8 mouse cellular contexts compared by ENCODE assay signal in the genomic region with DNA sequence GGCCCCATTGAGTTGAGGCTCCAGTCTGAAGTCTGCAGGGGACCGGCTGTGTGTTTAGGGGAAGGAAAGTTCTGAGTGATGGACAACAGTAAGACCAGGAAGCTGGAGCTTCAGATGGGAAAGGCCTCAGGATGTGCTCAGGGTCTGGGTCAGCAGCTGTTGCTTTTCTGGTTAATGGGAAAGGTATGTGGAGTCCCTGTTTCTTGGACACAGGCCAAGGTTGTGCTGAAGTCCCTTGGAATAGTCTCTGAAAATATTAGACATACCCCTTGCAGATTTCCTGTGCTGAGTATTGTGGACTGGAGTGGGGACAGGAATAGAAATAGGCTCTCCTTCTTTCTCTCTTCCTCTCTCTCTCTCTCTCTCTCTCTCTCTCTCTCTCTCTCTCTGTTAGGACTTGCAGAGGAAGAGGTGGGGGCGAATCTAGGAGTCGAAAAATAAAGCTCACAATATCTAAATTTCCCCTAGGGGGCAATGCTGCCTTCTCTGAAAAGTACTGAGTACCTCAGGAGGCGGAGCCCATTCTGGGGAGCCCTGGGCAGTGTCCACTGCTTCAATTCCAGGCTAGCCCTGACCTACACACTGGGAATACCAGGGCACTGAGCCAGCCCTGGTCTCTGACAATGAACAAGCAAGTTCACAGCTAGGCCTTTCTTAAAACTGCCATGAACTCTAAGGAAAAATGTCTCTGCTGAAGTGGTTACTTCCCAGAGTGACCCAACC. TPM values are rescaled to one million over a fixed set of nuclear protein-coding genes. Genes with fewer than 3 reads are reported as not detected.
A peak's percentile ranks its signal among the peaks of the same experiment; 100 is the strongest.
DNase-seq lines count a peak whose midpoint lies in the region; ATAC-seq and TF ChIP-seq lines count a peak whose summit lies in the region.
"Not testable (repeated sequence)": the region's sequence is repeated elsewhere in the genome, so short reads cannot be mapped to it uniquely, and the experiment has no call there.

No protein-coding gene starts in this region.

- H3K9me3 ChIP-seq in E14TG2a.4 (ENCODE audit: low read length); heart, embryonic 13.5 days; stomach, postnatal 0 days (ENCODE audit: control insufficient read depth, low read length): not testable (repeated sequence)

- not testable (repeated sequence) for H3K9ac ChIP-seq in heart, embryonic 13.5 days; stomach, postnatal 0 days (ENCODE audit: low read length)

- peak overlapping the region; percentile 80 for H3K27ac ChIP-seq in heart, embryonic 13.5 days (replicated peaks)
- not testable (repeated sequence) for H3K27ac ChIP-seq in left cerebral cortex, adult 2 months; stomach, postnatal 0 days (replicated peaks)

- peaks cover 68% of the 10 kb centered on the region for H3K4me1 ChIP-seq in E14TG2a.4 (replicated peaks; ENCODE audit: low read depth, low read length)
- H3K4me1 ChIP-seq in heart, embryonic 13.5 days: peaks cover 76% of the 10 kb centered on the region
- H3K4me1 ChIP-seq in stomach, postnatal 0 days (replicated peaks; ENCODE audit: control insufficient read depth, insufficient read depth): not testable (repeated sequence)

- peaks cover 22% of the 10 kb centered on the region for H3K27me3 ChIP-seq in E14TG2a.4 (ENCODE audit: insufficient read depth, low read length)
- H3K27me3 ChIP-seq in heart, embryonic 13.5 days (replicated peaks); stomach, postnatal 0 days (ENCODE audit: control insufficient read depth, insufficient read depth, low read length): not testable (repeated sequence)

- not testable (repeated sequence) for H3K36me3 ChIP-seq in E14TG2a.4 (ENCODE audit: insufficient read depth, low read length); heart, embryonic 13.5 days; stomach, postnatal 0 days (ENCODE audit: control insufficient read depth, insufficient read depth, low read length)

- 0 out of 2 replicates have a peak, but pooled peaks have one; percentile 22 for ATAC-seq in heart, embryonic 13.5 days (ENCODE audit: extremely low read depth, insufficient number of reproducible peaks, low FRiP score, low TSS enrichment)
- peak; percentile 44; the same call in 1 of the 2 replicates for ATAC-seq in stomach, postnatal 0 days (ENCODE audit: low FRiP score, low TSS enrichment)

- 27% methylated on average over 4 of the region's 4 CpGs for WGBS in heart, embryonic 13.5 days
- 40% methylated on average over 4 of the region's 4 CpGs for WGBS in stomach, postnatal 0 days

- peak; percentile 83 for DNase-seq in adrenal gland, postnatal 14 days
- DNase-seq in fibroblast of lung, adult 2 months (ENCODE audit: low read depth): peak; percentile 40
- DNase-seq in kidney, adult 18-20 months: peak; percentile 46
- DNase-seq in left cerebral cortex, adult 2 months (ENCODE audit: extremely low spot score in 1 of 2, low spot score in 2 of 2); stomach, postnatal 0 days (ENCODE audit: low spot score): not testable (repeated sequence)
- DNase-seq in lung, postnatal 10 days: peak; percentile 70

- not testable (repeated sequence) for TF ChIP-seq EP300 in stomach, postnatal 0 days (optimal IDR thresholded peaks at IDR 0.05)

- H3K4me3 ChIP-seq in E14TG2a.4 (replicated peaks; ENCODE audit: low read length); heart, embryonic 13.5 days; left cerebral cortex, adult 2 months; stomach, postnatal 0 days (ENCODE audit: low read depth, low read length): not testable (repeated sequence)

- H3K4me2 ChIP-seq in heart, embryonic 13.5 days; stomach, postnatal 0 days (replicated peaks; ENCODE audit: low read depth): not testable (repeated sequence)

- TF ChIP-seq CTCF in E14TG2a.4 (conservative IDR thresholded peaks at IDR 0.05; ENCODE audit: low read length): 0 out of 2 replicates have a peak, but pooled peaks have one; percentile 12
- peak; percentile 53 for TF ChIP-seq CTCF in left cerebral cortex, adult 2 months (IDR thresholded peaks at IDR 0.05)
- peak; percentile 54 for TF ChIP-seq CTCF in stomach, postnatal 0 days (IDR thresholded peaks at IDR 0.05; ENCODE audit: low read depth)

- intact Hi-C loops in left cerebral cortex, adult 2 months (cut with DNase I): loop anchor here (1.0 kb wide), 1 partner anchor 47 kb away; no protein-coding TSS in a partner anchor

RNA-seq across cellular contexts. Expression of gene Dysf, which starts 6.7 kb away (rescaled TPM):
- total RNA-seq in adrenal gland, postnatal 14 days (2021): 42.4 and 49.2 TPM in 2 replicates
- 11.2 and 13.1 TPM in 2 replicates for polyA plus RNA-seq in heart, embryonic 13.5 days (2015; fragmentation: Nextera tagmentation; extraction: Ambion mirVana)
- total RNA-seq in left cerebral cortex, adult 2 months (2021): 1 to 10 TPM; 3.5 to 5.8 TPM
- polyA plus RNA-seq in stomach, postnatal 0 days (2015; fragmentation: Nextera tagmentation; extraction: Ambion mirVana): 3.1 and 4.4 TPM in 2 replicates
